Mouse (Mus musculus): Measurements from ENCODE around the gene Oscar. TPM values are rescaled to one million over a fixed set of nuclear protein-coding genes. Genes with fewer than 3 reads are reported as not detected.

Oscar gene
- polyA plus RNA-seq, 1 experiment = 1.4 TPM

- Histone ChIP-seq H3K27me3 (replicated peaks) (no peaks in the 10 kb centered on the region), H3K4me3 (replicated peaks) (peak overlapping the region; percentile 96), H3K4me1 (peaks cover 55% of the 10 kb centered on the region), H3K36me3 (replicated peaks; ENCODE audit: low read length) (peaks cover 65% of the 10 kb centered on the region), H3K9me3 (no peaks in the 10 kb centered on the region)
- TF ChIP-seq FLI1 (IDR thresholded peaks at IDR 0.05; ENCODE audit: low read length) (no peak), GATA1 (IDR thresholded peaks at IDR 0.05; ENCODE audit: borderline replicate concordance, low read length) (no peak)
Observed at GRCm38 (mm10) chr7:3644348-3644671, 28.4 kb upstream of the Oscar start.

DNA sequence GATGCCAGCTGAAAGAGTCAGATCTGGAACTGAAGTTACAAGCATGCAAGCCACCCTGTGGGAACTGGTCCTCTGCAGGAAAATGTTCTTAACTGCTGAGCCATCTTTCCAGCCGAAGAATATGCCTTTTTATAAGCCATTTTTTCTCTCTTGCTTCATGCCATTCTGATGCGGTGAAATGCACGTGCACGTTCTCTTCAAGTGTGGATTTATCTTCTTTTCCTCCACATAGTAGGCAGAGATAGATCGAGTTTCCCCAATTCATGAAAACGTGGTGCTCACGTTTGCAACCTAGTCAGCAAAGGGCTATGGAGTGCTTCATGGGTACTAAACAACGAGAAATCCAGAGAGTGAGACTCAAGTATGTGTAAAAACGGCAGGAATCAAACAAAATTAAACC lies 27.9 kb upstream of the Oscar start:
- TF ChIP-seq GATA1 (IDR thresholded peaks at IDR 0.05; ENCODE audit: borderline replicate concordance, low read length) (no peak), FLI1 (IDR thresholded peaks at IDR 0.05; ENCODE audit: low read length) (no peak)
- Histone ChIP-seq H3K4me1 (peaks cover 52% of the 10 kb centered on the region), H3K4me3 (replicated peaks) (peak overlapping the region; percentile 96), H3K27me3 (replicated peaks) (no peaks in the 10 kb centered on the region), H3K36me3 (replicated peaks; ENCODE audit: low read length) (peaks cover 65% of the 10 kb centered on the region), H3K9me3 (no peaks in the 10 kb centered on the region)

DNA sequence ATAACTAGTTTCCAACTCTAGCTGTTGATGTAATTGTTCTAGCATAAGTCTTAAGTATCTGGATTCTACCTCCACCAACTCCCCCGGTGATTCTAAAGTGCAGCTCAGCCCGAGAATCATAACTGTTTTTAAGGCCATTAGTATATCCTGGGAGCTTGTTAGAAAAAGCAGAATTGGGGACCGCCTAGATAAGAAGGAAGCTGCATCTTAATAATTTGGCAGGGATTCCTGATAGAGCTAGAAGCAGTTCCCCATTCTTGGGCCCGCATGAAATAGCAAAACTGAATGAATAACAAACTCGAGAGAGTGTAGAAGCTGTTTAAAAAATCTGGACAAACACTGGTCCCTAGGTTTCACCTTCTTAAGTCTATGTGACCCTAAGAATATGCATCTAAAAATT lies 27.5 kb upstream of the Oscar start:
- TF ChIP-seq FLI1 (IDR thresholded peaks at IDR 0.05; ENCODE audit: low read length) (no peak), GATA1 (IDR thresholded peaks at IDR 0.05; ENCODE audit: borderline replicate concordance, low read length) (no peak)
- H3K9me3 ChIP-seq = no peaks in the 10 kb centered on the region
- H3K4me3 ChIP-seq (replicated peaks) = peak overlapping the region; percentile 96
- peaks cover 47% of the 10 kb centered on the region for H3K4me1 ChIP-seq
- no peaks in the 10 kb centered on the region for H3K27me3 ChIP-seq (replicated peaks)
- H3K36me3 ChIP-seq (replicated peaks; ENCODE audit: low read length) = peaks cover 65% of the 10 kb centered on the region

DNA sequence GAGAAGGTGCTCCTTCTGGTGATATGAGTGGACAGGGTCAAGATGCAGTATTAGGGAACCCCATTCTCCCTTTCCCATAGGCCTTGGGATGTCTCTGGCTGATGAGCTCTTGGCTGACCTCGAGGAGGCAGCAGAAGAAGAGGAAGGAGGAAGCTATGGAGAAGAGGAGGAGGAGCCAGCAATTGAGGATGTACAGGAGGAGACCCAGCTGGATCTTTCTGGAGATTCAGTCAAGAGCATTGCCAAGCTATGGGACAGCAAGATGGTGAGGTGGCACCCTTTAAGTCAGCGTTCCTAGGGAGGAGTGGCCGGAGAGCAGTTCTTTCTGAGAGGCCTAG lies 14.5 kb upstream of the Oscar start:
- peak overlapping the region; percentile 93 for H3K4me3 ChIP-seq (replicated peaks)
- no peak for TF ChIP-seq GATA1 (IDR thresholded peaks at IDR 0.05; ENCODE audit: borderline replicate concordance, low read length)
- no peak for TF ChIP-seq FLI1 (IDR thresholded peaks at IDR 0.05; ENCODE audit: low read length)
- no peaks in the 10 kb centered on the region for H3K9me3 ChIP-seq
- H3K27me3 ChIP-seq (replicated peaks) = no peaks in the 10 kb centered on the region
- H3K36me3 ChIP-seq (replicated peaks; ENCODE audit: low read length) = peaks cover 75% of the 10 kb centered on the region
- peaks cover 75% of the 10 kb centered on the region for H3K4me1 ChIP-seq

DNA sequence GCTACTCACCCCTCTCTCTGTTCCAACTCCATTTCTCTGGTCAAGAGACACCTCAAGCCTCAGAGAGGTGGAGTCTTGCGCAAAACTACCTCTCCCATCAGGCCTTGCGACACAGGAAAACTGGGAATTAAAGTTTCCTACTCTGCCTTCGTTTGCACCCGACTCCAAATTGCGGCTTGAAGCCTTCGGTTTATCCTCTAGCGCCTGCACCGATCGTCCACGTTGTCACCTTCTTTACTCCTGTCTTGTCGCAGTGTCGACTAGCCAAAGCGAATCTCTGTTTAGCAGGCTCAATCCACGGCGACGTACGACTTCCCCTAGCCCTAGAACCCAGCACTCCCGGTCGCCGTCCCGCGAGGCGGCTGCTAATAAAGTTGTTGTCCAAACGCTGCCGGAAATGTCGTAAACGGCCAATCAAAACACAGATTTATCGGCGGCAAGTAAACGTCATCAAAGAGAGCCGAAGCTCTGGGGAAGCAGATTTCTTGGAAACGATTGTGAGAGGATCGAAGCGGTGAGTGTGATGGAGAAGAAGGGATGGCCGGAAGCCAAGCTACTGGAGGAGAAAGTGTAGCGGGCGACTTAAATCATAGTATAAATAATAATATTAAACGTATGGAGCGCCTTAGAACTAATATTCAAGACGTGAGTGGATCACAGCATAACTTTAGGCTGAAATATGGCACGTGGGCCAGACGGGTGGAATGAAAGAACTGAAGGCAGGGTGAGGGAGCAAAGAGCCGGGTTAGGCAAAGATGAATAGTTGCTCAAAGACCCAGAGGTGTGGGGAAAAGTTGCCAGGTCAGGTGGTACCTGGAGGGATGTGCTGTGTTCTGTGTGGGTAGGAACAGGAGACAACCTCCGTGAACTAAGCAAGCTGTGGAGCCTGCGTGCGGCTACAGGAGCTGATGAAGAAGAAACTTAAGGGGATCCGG lies 13.9 kb upstream of the Oscar start, which contains the start of the genes Tfpt and Prpf31:
Gene Tfpt, minus strand, starts transcription at position 387 of the 935 bp plus-strand sequence.
Gene Prpf31, plus strand, starts transcription at position 443 of the 935 bp plus-strand sequence.
- H3K36me3 ChIP-seq (replicated peaks; ENCODE audit: low read length) = peaks cover 75% of the 10 kb centered on the region
- TF ChIP-seq FLI1 (IDR thresholded peaks at IDR 0.05; ENCODE audit: low read length) (0 out of 2 replicates have a peak, but pooled peaks have one; percentile 61), GATA1 (IDR thresholded peaks at IDR 0.05; ENCODE audit: borderline replicate concordance, low read length) (no peak)
- no peaks in the 10 kb centered on the region for H3K9me3 ChIP-seq
- peak within 1 kb of the TSS; percentile 93 for H3K4me3 ChIP-seq (replicated peaks)
- H3K27me3 ChIP-seq (replicated peaks) = no peaks in the 10 kb centered on the region
- peaks cover 80% of the 10 kb centered on the region for H3K4me1 ChIP-seq

- Histone ChIP-seq H3K27me3 (replicated peaks) (no peaks in the 10 kb centered on the region), H3K36me3 (replicated peaks; ENCODE audit: low read length) (peaks cover 76% of the 10 kb centered on the region), H3K4me3 (replicated peaks) (peak overlapping the region; percentile 93), H3K4me1 (peaks cover 82% of the 10 kb centered on the region), H3K9me3 (no peaks in the 10 kb centered on the region)
- TF ChIP-seq FLI1 (IDR thresholded peaks at IDR 0.05; ENCODE audit: low read length) = no peak
- TF ChIP-seq GATA1 (IDR thresholded peaks at IDR 0.05; ENCODE audit: borderline replicate concordance, low read length) = no peak
Observed at GRCm38 (mm10) chr7:3629030-3629429, 13.1 kb upstream of the Oscar start.

- TF ChIP-seq FLI1 (IDR thresholded peaks at IDR 0.05; ENCODE audit: low read length) (no peak), GATA1 (IDR thresholded peaks at IDR 0.05; ENCODE audit: borderline replicate concordance, low read length) (no peak)
- H3K9me3 ChIP-seq = no peaks in the 10 kb centered on the region
- peaks cover 39% of the 10 kb centered on the region for H3K36me3 ChIP-seq (replicated peaks; ENCODE audit: low read length)
- peaks cover 73% of the 10 kb centered on the region for H3K4me1 ChIP-seq
- no peaks in the 10 kb centered on the region for H3K27me3 ChIP-seq (replicated peaks)
- peak within 1 kb of the TSS; percentile 94 for H3K4me3 ChIP-seq (replicated peaks)
Observed at GRCm38 (mm10) chr7:3617242-3617995, 1.5 kb upstream of the Oscar start, which contains the start of gene Ndufa3. TSS of gene Ndufa3 (plus strand) at chr7:3617373.

GRCm38 (mm10) chr7:3616389-3617241 lies 658 bp upstream of the Oscar start:
- peak overlapping the region; percentile 94 for H3K4me3 ChIP-seq (replicated peaks)
- H3K9me3 ChIP-seq = no peaks in the 10 kb centered on the region
- H3K36me3 ChIP-seq (replicated peaks; ENCODE audit: low read length) = peaks cover 31% of the 10 kb centered on the region
- no peak for TF ChIP-seq FLI1 (IDR thresholded peaks at IDR 0.05; ENCODE audit: low read length)
- no peak for TF ChIP-seq GATA1 (IDR thresholded peaks at IDR 0.05; ENCODE audit: borderline replicate concordance, low read length)
- H3K4me1 ChIP-seq = peaks cover 81% of the 10 kb centered on the region
- H3K27me3 ChIP-seq (replicated peaks) = no peaks in the 10 kb centered on the region

DNA sequence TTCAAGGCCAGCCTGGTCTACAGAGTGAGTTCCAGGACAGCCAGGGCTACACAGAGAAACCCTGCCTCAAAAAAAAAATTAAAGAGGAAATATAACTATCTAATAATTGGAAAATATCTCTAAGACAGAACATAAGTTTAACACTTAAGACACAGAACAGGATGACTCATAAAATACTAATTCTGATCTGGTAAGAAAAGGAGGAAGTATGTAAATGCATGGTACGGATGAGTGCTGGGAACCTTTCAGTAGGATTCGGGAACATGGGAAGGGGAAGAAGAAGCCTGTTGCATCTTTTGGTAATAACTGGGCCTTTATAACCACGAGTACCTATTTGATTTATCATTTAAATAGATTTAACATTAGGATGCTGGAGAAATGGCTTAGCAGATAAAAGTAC lies 1.9 kb downstream of the Oscar start:
- TF ChIP-seq FLI1 (IDR thresholded peaks at IDR 0.05; ENCODE audit: low read length) (no peak), GATA1 (IDR thresholded peaks at IDR 0.05; ENCODE audit: borderline replicate concordance, low read length) (no peak)
- Histone ChIP-seq H3K9me3 (no peaks in the 10 kb centered on the region), H3K27me3 (replicated peaks) (no peaks in the 10 kb centered on the region), H3K36me3 (replicated peaks; ENCODE audit: low read length) (peaks cover 5% of the 10 kb centered on the region), H3K4me3 (replicated peaks) (no peak overlapping the region), H3K4me1 (peaks cover 88% of the 10 kb centered on the region)
